Mouse (Mus musculus) bone marrow, adult 2 months (tissue): ENCODE results near the gene Gm42417. TPM values are rescaled to one million over a fixed set of nuclear protein-coding genes. Genes with fewer than 3 reads are reported as not detected.

Source experiments
- H3K27ac ChIP-seq: fragments of 200-500 bp; 2 replicates; pipeline ENCODE4 v1.5.1; 2012; ENCODE audit warnings: low read depth, mild to moderate bottlenecking, control low read depth, inconsistent platforms, low read length; ENCODE audit not compliant: control insufficient read depth, poor library complexity, insufficient read depth
- H3K4me1 ChIP-seq: fragments of 200-500 bp; 2 replicates; pipeline ENCODE4 v1.6.1; 2011; ENCODE audit warnings: low read length; ENCODE audit not compliant: control insufficient read depth, insufficient read depth
- H3K4me3 ChIP-seq: fragments of 200-500 bp; replicated peaks from 2 replicates; pipeline ENCODE3; 2011; ENCODE audit warnings: mild to moderate bottlenecking, low read depth, low read length, control low read depth; ENCODE audit not compliant: control insufficient read depth
- CTCF ChIP-seq: fragments of 200-500 bp; IDR thresholded peaks from 2 replicates; pipeline ENCODE4 v1.5.1; 2011; ENCODE audit warnings: low read length, control low read depth; ENCODE audit not compliant: control insufficient read depth, insufficient read depth
- POLR2A ChIP-seq: fragments of 200-500 bp; IDR thresholded peaks from 2 replicates; pipeline ENCODE4 v1.6.1; 2011; ENCODE audit warnings: low read depth, mild to moderate bottlenecking, control low read depth, low read length, borderline replicate concordance; ENCODE audit not compliant: control insufficient read depth
- WGBS: fragments of 180-500 bp; shearing (Covaris S2); methylation state at CpG from one replicate; pipeline ENCODE4 v1.1.7; 2018; 5-methylcytosine and 5-hydroxymethylcytosine counted together
- polyA plus RNA-seq: library from polyadenylated mRNA; stranded (reverse); fragments of >200 nt; gene quantifications from 2 replicates; pipeline ENCODE4 v1.2.4, GENCODE M21; 2011; ENCODE audit warnings: low replicate concordance; ENCODE audit not compliant: missing spikeins, insufficient read depth, insufficient read length

Gm42417 gene
- polyA plus RNA-seq, 1 experiment: not detected

DNA sequence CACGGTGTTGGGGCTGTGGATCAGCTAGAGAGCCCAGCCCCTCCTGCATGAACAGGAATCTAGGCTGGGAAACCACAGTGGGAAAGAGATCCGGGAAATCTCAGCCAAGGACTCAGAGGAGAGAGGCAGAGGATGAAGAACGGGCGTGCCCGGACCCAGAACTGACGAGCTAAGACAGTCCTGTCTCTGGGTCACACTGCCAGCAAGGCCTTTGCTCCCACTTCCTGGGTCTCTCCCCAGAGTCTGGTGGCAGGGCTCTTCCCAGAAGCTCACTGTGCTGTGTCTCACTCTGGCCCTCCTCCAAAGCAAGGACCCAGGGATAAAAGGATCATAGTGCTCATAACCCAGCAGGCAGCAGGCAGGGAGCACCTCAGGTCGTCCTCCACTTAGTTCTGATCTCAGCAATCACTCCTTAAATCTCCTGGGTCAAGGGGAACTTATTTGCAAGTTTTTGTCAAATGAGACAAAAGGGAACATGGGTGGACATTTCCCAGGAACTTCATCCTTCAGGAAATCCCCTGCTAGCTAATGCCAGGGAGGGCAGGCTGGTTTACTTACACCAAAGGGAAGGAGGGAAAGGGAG, 30.6 kb upstream of the Gm42417 start:
- TF ChIP-seq CTCF (no peak), POLR2A (no peak)
- 41% methylated on average over 7 of the region's 7 CpGs for WGBS
- Histone ChIP-seq H3K4me3 (no peak overlapping the region), H3K4me1 (no peaks in the 10 kb centered on the region; the same call in 1 of the 2 replicates), H3K27ac (no peak overlapping the region)

DNA sequence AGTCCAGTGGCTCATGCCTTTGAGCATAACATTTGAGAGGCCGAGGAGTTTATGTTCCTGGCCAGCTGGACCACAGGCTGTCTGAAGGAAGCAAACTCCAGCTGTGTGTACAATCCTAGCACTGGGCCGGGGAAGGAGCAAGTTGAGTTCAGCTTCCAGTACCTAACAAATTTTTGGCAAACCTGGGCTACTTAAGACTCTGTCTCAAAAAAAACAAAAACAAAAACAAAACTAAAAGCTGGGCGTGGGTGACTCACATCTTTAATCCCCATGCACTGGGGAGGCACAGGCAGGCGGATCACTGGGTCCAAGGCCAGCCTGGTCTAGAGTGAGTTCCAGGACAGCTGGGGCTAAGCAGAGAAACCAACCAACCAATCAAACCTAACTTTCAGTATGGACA, 29.5 kb upstream of the Gm42417 start:
- WGBS: 70% methylated on average over 4 of the region's 4 CpGs
- no peak overlapping the region for H3K4me3 ChIP-seq
- H3K27ac ChIP-seq: no peak overlapping the region
- no peak for TF ChIP-seq POLR2A
- TF ChIP-seq CTCF: no peak
- no peaks in the 10 kb centered on the region; the same call in 1 of the 2 replicates for H3K4me1 ChIP-seq

DNA sequence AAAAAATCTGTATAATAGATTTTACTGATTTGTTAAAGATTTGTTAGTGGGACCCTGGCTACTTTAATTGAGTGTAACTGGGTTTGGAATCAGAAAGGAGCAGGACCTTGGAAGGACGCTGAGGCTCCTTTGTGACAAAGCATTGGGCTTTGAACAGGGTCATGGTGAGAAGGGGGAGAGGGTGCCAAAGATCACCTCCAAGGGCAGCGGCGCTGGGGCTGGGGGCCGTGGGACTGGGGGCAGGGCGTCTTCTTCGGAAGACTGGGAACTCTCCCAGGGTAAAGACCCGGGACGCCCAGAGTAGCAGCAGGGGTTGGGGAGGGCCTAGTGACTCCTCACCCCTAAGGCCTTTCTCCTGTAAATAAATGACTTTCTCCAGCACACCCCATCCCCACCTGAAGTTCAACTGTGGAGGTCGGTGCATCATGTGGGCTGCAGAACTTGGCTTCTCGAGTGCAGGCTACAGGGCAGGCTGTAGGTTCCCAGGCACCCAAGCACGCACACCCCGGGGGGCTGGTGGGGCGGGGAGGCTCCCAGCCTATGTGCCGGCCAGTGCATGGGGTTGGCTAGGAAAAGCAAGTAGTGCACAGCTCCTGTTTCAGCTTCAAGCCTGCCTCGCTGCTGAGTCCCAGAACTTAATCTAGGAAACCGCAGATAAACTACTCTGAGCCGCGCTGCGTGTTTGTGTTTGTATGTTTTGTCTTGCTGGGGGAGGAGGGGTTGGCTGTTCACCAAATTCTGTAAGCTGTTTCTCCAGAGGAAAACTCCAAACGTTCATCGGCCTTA, 28.8 kb upstream of the Gm42417 start:
- Histone ChIP-seq H3K4me3 (no peak overlapping the region), H3K4me1 (no peaks in the 10 kb centered on the region; the same call in 1 of the 2 replicates), H3K27ac (no peak overlapping the region)
- WGBS: 88% methylated on average over 21 of the region's 21 CpGs
- TF ChIP-seq CTCF: no peak
- no peak for TF ChIP-seq POLR2A

DNA sequence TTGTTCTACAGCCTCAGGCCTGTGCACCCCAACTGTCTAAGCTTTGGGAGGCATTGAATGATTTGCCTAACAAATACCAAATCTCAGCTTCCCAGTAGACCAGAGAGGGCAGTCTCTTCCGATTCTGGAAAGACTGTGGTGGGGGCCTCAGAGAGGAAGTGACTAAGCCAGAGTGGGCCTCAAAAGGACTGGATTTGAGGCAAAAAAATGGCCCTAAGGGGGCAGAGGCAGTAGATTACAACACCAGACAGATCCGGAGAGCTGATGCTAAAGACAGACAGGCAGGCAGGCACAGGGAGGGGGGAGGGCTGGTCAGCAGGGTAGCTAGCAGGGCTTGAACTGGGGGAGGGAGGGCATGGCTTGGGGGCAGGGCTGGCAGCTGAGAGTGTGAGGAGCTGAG, 27.2 kb upstream of the Gm42417 start:
- TF ChIP-seq POLR2A (no peak), CTCF (no peak)
- Histone ChIP-seq H3K4me1 (no peaks in the 10 kb centered on the region; the same call in 1 of the 2 replicates), H3K27ac (no peak overlapping the region), H3K4me3 (no peak overlapping the region)
- 19% methylated on average over 2 of the region's 2 CpGs for WGBS

DNA sequence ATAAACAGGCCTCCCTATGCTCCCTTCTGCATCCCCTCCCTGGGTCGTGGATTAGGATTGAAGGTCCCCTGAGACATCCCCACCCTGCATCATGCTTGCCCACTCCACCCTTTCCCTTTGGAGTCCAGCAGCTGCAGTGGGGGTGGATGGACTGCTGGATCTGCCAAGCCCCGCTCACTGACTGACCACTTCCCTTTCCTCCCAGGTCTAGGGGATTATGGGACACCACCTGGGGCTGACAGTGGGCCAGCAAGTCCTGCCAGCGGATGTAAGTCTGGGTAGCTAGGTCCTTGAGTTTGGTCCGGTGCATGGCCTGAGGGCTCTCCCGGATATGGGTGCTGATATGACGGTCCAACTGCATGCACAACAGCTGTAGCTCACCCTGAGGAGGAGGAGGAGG, 24.9 kb upstream of the Gm42417 start:
- Histone ChIP-seq H3K27ac (no peak overlapping the region), H3K4me3 (no peak overlapping the region), H3K4me1 (no peaks in the 10 kb centered on the region; the same call in 1 of the 2 replicates)
- TF ChIP-seq POLR2A: no peak
- TF ChIP-seq CTCF: no peak
- WGBS: 29% methylated on average over 6 of the region's 6 CpGs

DNA sequence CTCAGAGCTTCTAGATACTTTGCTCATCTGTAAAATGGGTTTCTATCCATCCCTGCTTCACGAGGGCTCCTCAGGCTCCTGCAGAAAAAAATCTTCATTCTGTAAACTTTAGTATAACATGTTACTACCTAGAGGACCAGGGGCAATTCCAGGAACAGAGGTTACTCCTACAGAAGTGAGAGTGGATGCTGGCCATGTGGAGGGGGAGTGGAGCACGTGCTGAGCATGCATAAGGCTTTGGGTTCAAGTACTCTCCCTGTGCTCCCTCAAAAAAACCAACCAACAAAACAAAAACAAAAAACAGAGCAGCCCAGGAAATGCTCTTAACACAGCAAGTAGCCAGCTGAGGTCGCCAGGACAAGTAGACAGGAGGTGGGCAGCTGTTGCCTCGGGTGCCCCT, 24.4 kb upstream of the Gm42417 start:
- Histone ChIP-seq H3K27ac (no peak overlapping the region), H3K4me1 (no peaks in the 10 kb centered on the region), H3K4me3 (no peak overlapping the region)
- 47% methylated on average over 4 of the region's 4 CpGs for WGBS
- TF ChIP-seq CTCF (no peak), POLR2A (no peak)

DNA sequence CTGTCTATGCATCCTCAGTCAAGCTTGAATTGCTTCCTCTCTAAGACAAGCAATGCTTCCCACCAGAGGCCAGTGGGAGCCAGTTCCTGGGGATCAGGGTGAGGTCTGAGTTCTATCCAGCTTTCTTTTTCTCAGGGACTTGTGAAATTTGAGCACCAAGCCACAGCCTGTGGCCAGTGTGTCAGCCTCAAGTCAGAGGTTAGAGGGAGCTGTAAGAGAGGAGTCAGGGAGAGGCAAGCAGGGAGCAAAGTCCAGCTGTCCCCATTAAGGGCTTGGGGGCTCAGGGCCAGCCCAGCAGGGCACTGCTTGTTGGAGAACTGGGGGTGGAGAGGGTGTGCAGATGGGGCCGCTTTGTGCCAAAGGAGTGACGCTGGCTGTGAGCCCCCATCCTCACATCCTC, 24.0 kb upstream of the Gm42417 start:
- H3K27ac ChIP-seq: no peak overlapping the region
- 92% methylated on average over 2 of the region's 2 CpGs for WGBS
- no peaks in the 10 kb centered on the region for H3K4me1 ChIP-seq
- TF ChIP-seq POLR2A (no peak), CTCF (no peak)
- H3K4me3 ChIP-seq: no peak overlapping the region

DNA sequence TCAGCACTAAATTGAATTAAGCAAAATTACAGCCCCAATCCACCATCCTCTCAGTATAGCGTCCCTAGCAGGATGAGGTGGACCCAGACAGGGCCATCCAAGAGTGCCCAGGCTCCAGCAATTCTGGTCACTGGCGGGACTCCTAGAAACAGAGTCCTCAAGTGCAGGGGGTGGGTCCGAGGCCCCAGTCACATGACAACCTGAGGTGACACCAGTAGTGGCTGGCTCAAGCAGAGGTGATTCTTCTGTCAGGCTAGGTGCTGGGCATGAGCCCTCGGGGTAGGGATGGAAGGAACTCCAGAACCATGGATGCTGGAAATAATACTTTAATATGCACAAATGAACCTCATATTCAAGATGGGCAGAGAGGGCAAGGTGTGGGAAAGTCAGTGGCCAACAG, 23.2 kb upstream of the Gm42417 start:
- Histone ChIP-seq H3K27ac (no peak overlapping the region), H3K4me3 (no peak overlapping the region), H3K4me1 (no peaks in the 10 kb centered on the region)
- 74% methylated on average over 4 of the region's 4 CpGs for WGBS
- TF ChIP-seq CTCF: no peak
- no peak for TF ChIP-seq POLR2A

DNA sequence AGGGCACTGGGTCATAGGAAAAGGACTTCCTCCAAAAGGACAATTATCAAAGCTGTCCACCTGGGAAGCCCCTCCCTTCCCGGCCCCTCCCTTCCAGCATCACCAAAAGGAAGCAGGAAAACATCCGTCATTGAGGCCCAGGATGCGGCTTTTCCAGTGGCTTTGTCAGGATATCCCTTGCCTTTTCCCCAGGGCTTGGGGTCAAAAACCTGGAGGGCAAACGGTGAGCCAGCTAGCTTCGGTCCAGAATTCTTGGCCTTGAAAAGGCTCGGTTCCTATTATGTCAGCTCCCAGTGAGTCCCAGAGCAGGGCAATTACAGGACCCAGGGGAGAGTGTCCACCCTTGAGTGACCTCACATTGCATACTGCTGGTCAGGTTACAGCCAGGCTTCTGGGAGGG, 21.7 kb upstream of the Gm42417 start:
- 80% methylated on average over 6 of the region's 6 CpGs for WGBS
- no peak overlapping the region for H3K4me3 ChIP-seq
- H3K4me1 ChIP-seq: no peaks in the 10 kb centered on the region
- TF ChIP-seq POLR2A (no peak), CTCF (no peak)
- H3K27ac ChIP-seq: no peak overlapping the region
